24 mouse cellular contexts compared by ENCODE assay signal in genomic region chr7:92186341-92186740, GRCm38 (mm10).
DNase-seq lines count a peak whose midpoint lies in the region; TF ChIP-seq lines count a peak whose summit lies in the region.
"Had no signal": no experiment of that assay in that cellular context is flagged by ENCODE, and none has a peak within 500 bp of the region (broad histone marks: within the 10 kb centered on the region; RNA-seq: fewer than 3 reads in every experiment).

No protein-coding gene starts in this region.

- TF ChIP-seq CTCF in embryonic fibroblast, embryonic 13.5 days (IDR thresholded peaks at IDR 0.05; ENCODE audit: borderline replicate concordance, insufficient read depth, low read length): no peak

- DNase-seq in heart, adult 11 months: peak; percentile 91
- DNase-seq in heart, postnatal 25 days (ENCODE audit: low spot score): no peak
- peak; percentile 12 for DNase-seq in Muller cell, postnatal 12 days (ENCODE audit: inconsistent ontology term)
- DNase-seq in heart, postnatal 36 days: peak; percentile 13 to 17
- no peak for DNase-seq in spleen, postnatal 36 days (ENCODE audit: low spot score in 2 of 2)
- no peak for DNase-seq in liver
- DNase-seq: cerebellum, adult 8-10 months; gastrocnemius, postnatal 36 days; kidney, adult 18-20 months; kidney, postnatal 4 days; liver, embryonic 13.5 days; lung, adult 2 months; lung, postnatal 14 days; retina, postnatal 1 day; right cerebral cortex, postnatal 25 days; spleen, adult 18-20 months had no signal

- no peak for TF ChIP-seq POLR2A in embryonic fibroblast, embryonic 13.5 days (IDR thresholded peaks at IDR 0.05; ENCODE audit: low read depth, low read length)

- no peak overlapping the region for H3K4me3 ChIP-seq in embryonic fibroblast, embryonic 13.5 days (ENCODE audit: insufficient read depth, low read length)
- H3K4me3 ChIP-seq: erythroblast, embryonic 14.5 days; forebrain, embryonic 13.5 days; heart, embryonic 15.5 days; hindbrain, embryonic 13.5 days; limb, embryonic 13.5 days; liver, embryonic 13.5 days; midbrain, embryonic 13.5 days; neural tube, embryonic 12.5 days had no signal

- intact Hi-C loops in heart, postnatal 25 days (cut with DNase I): no loop called here
- intact Hi-C loops in heart, postnatal 36 days (cut with DNase I): no loop called here

- peak overlapping the region; percentile 9 for H3K27ac ChIP-seq in embryonic fibroblast, embryonic 13.5 days (ENCODE audit: insufficient read depth, low read length)
- H3K27ac ChIP-seq: forebrain, embryonic 13.5 days; heart, embryonic 15.5 days; hindbrain, embryonic 13.5 days; limb, embryonic 13.5 days; liver, embryonic 13.5 days; midbrain, embryonic 13.5 days; neural tube, embryonic 12.5 days had no signal

- H3K4me1 ChIP-seq in embryonic fibroblast, embryonic 13.5 days (ENCODE audit: control insufficient read depth, insufficient read depth, low read length): peaks cover 7% of the 10 kb centered on the region; the same call in 1 of the 2 replicates
- H3K4me1 ChIP-seq: liver, embryonic 13.5 days had no signal

Comparison
In these comparisons a context has a peak if more than half of its experiments do, and no peak if none do; other contexts are left out.
1. DNase-seq: peak in heart, adult 11 months (single experiment), Muller cell, postnatal 12 days (single experiment) and heart, postnatal 36 days (2 of 2); none in heart, postnatal 25 days (single experiment), spleen, postnatal 36 days (0 of 2) and liver (single experiment).